Mouse (Mus musculus) heart, postnatal 0 days (tissue): Measurements from ENCODE around the gene Fgfr2.

Source experiments
- CTCF ChIP-seq: IDR thresholded peaks from 2 replicates; pipeline ENCODE4 v1.5.1; 2016; ENCODE audit warnings: antibody characterized with exemption, control low read depth, low read depth
- EP300 ChIP-seq: IDR thresholded peaks from 2 replicates; pipeline ENCODE4 v1.6.1; 2016; ENCODE audit warnings: antibody characterized with exemption, low read depth

DNA sequence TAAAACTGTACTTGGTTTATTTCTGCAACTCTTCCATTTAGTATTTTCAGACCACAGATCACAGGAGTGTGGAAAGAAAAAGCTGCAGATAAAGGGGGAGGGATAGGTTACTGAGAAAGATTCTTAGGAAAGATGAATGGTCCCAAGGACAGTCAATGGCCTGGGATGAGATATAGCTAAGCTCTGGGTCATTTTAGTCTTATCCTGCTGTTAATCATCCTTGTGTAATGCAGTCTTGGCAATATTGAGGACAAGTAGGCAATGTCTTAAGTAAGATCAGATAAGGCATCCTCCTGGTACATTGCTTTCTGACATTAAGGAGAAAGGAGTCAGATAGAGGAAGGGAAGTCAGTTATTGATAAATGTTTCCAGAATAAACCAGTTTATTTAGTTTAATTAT lies 1705.5 kb downstream of the Fgfr2 start:
- TF ChIP-seq CTCF (no peak), EP300 (no peak)
